Mouse (Mus musculus): Measurements from ENCODE around the gene Zfyve1. TPM values are rescaled to one million over a fixed set of nuclear protein-coding genes. Genes with fewer than 3 reads are reported as not detected.
"Not testable (repeated sequence)": the region's sequence is repeated elsewhere in the genome, so short reads cannot be mapped to it uniquely, and the experiment has no call there.

Gene Zfyve1
- polyA plus RNA-seq, 1 experiment from 2014 or later = 37.0 TPM

GRCm38 (mm10) chr12:83606411-83606810, 9.4 kb upstream of the Zfyve1 start:
- H3K4me3 ChIP-seq; H3K9ac ChIP-seq (replicated peaks); H3K27ac ChIP-seq (replicated peaks); H3K27me3 ChIP-seq; H3K4me2 ChIP-seq (replicated peaks); H3K9me3 ChIP-seq; H3K36me3 ChIP-seq; H3K4me1 ChIP-seq; ATAC-seq (ENCODE audit: low FRiP score, low read depth): not testable (repeated sequence)
- 73% methylated on average over 2 of the region's 2 CpGs for WGBS

DNA sequence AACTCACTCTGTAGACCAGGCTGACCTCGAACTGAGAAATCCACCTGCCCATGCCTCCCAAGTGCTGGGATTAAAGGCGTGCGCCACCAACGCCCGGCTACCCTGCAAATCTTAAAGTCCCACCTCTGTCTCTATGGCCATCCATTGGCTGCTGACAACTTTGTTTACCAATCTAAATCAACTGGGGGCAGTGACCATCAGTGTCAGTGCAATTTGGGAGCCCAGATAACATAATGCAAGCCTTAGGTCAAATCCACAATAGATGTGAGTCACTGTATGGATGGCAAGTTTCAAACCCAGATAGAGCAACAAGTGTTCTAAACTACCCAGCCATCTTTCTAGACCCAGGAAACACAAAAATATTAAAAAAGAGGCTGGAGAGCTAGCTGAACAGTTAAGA, 5.3 kb upstream of the Zfyve1 start:
- Histone ChIP-seq H3K4me2 (replicated peaks) (no peak overlapping the region), H3K27me3 (no peaks in the 10 kb centered on the region), H3K9ac (replicated peaks) (no peak overlapping the region), H3K9me3 (no peaks in the 10 kb centered on the region), H3K36me3 (no peaks in the 10 kb centered on the region), H3K27ac (replicated peaks) (no peak overlapping the region), H3K4me1 (no peaks in the 10 kb centered on the region), H3K4me3 (no peak overlapping the region)
- ATAC-seq (ENCODE audit: low FRiP score, low read depth) = no peak
- 83% methylated on average over 5 of the region's 5 CpGs for WGBS

GRCm38 (mm10) chr12:83597881-83598280, 859 bp upstream of the Zfyve1 start:
- Histone ChIP-seq H3K4me3 (no peak overlapping the region), H3K9me3 (no peaks in the 10 kb centered on the region), H3K4me1 (peaks cover 24% of the 10 kb centered on the region), H3K27ac (replicated peaks) (no peak overlapping the region), H3K36me3 (peaks cover 18% of the 10 kb centered on the region), H3K4me2 (replicated peaks) (no peak overlapping the region), H3K9ac (replicated peaks) (no peak overlapping the region), H3K27me3 (no peaks in the 10 kb centered on the region)
- no peak for ATAC-seq (ENCODE audit: low FRiP score, low read depth)
- WGBS = 85% methylated on average over 2 of the region's 2 CpGs

GRCm38 (mm10) chr12:83596191-83596954, 649 bp downstream of the Zfyve1 start:
- Histone ChIP-seq H3K4me2 (replicated peaks) (peak overlapping the region; percentile 78), H3K36me3 (peaks cover 32% of the 10 kb centered on the region), H3K9ac (replicated peaks) (peak overlapping the region; percentile 98), H3K27ac (replicated peaks) (peak overlapping the region; percentile 94), H3K9me3 (no peaks in the 10 kb centered on the region), H3K4me3 (peak overlapping the region; percentile 92), H3K4me1 (peaks cover 24% of the 10 kb centered on the region), H3K27me3 (no peaks in the 10 kb centered on the region)
- ATAC-seq (ENCODE audit: low FRiP score, low read depth) = no peak
- WGBS = 7% methylated on average over 16 of the region's 20 CpGs

DNA sequence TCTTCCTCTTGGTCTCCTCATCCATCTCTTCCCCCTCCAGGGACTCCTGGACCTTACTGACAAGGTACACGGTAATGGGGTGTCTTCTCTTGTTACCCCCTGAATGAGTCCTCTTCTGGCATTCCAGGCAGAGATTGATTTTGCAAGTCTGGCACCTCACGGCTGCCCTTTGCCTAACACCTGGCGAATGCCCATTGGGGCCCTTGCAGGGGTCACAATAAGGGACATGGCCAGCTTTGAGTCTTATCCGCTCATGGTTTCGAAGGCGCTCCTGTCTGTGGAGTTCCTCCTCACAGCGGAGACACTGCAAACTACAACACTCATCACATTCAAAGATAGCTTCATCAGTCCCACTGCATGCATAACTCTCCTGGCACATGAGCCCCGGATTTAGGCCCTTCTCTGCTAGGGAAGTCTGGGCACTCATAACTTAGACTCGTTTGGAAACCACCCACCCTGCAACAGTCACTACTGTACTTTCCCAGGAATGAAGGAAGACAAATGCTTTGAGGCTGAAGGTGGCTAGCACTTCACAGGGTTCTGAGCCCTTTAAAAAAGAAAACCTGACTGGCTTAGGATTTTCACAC, 2.5 kb downstream of the Zfyve1 start:
- ATAC-seq (ENCODE audit: low FRiP score, low read depth) = no peak
- H3K4me3 ChIP-seq = no peak overlapping the region
- peaks cover 24% of the 10 kb centered on the region for H3K4me1 ChIP-seq
- H3K36me3 ChIP-seq = peaks cover 47% of the 10 kb centered on the region
- no peaks in the 10 kb centered on the region for H3K9me3 ChIP-seq
- H3K27me3 ChIP-seq = no peaks in the 10 kb centered on the region
- peak overlapping the region; percentile 8; the same call in 1 of the 2 replicates for H3K4me2 ChIP-seq (replicated peaks)
- H3K9ac ChIP-seq (replicated peaks) = no peak overlapping the region
- 94% methylated on average over 9 of the region's 9 CpGs for WGBS
- H3K27ac ChIP-seq (replicated peaks) = no peak overlapping the region

DNA sequence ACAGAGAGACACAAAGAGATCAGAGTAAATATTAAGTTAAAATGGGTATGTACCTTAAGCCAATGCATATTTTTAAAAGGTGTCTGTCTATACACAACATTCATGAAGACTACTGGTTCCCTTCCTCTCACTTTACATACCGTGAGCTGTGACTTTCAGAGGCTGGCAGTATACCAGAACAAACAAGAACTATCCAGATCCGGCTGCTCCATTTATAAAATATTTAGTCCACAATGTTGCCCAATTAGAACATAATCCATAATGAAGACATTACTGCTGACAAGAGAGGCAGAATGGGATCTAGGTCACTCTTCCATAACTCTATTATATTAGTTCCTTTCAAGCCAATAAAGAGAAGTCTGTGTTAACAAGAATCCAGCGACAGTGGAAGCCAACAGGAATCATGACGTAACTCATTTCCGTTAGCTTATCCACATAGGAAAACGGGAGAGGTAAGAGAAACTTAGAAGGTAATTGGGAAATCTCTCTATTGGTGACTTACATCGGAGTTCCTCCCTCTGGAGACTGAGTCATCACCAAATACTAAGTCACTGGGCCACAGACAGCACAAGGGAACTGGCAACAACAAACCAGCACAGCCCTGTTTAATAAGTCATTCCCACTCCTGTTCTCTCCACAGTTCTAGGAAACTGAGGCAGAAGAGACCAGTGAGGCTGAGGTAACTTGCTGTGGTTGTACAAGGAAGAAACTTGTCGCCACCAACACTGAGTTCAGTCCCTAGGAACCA, 5.1 kb downstream of the Zfyve1 start:
- Histone ChIP-seq H3K4me3 (no peak overlapping the region), H3K27me3 (no peaks in the 10 kb centered on the region), H3K27ac (replicated peaks) (no peak overlapping the region), H3K36me3 (peaks cover 73% of the 10 kb centered on the region), H3K4me1 (peaks cover 24% of the 10 kb centered on the region), H3K4me2 (replicated peaks) (no peak overlapping the region), H3K9ac (replicated peaks) (no peak overlapping the region), H3K9me3 (no peaks in the 10 kb centered on the region)
- 90% methylated on average over 8 of the region's 8 CpGs for WGBS
- no peak for ATAC-seq (ENCODE audit: low FRiP score, low read depth)

DNA sequence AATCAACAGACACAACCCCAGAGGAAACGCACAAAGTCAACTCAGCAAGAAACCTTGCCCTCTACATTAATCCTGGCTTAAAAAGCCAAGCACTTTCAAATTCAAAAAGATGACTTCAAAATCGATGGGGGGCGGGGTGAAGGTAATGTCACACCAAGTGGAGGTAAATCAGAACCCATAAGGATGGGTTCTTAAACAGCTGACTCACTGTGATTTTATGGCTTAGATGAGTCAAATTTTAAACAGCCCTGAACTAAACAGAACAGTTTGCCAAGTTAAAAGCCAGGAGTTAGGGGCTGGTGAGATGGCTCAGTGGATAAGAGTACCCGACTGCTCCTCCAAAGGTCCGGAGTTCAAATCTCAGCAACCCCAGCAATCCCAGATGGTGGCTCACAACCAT, 10.4 kb downstream of the Zfyve1 start:
- peaks cover 4% of the 10 kb centered on the region; the same call in 1 of the 2 replicates for H3K4me1 ChIP-seq

DNA sequence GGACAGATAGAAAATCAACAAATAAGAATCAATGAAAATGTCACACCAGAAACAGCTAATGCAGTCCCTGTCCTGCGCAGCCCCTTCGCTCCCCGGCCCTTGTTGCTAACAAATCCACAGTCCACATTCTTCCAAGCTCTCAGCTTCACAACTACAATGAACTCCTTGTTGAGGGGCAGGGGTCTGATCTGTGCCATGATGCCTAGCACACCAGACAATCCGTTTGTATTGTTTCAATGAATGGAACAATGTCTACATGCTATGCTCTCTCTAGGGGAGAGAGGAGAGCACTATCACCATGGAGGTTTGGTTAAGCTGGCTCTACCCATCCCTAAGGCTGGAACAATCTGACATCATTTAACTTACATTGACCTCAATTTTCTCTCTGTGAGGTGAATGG, 14.3 kb downstream of the Zfyve1 start:
- Histone ChIP-seq H3K36me3 (peaks cover 39% of the 10 kb centered on the region), H3K4me1 (peaks cover 13% of the 10 kb centered on the region; the same call in 1 of the 2 replicates), H3K9ac (replicated peaks) (no peak overlapping the region), H3K4me2 (replicated peaks) (no peak overlapping the region), H3K27ac (replicated peaks) (no peak overlapping the region), H3K27me3 (no peaks in the 10 kb centered on the region), H3K9me3 (no peaks in the 10 kb centered on the region), H3K4me3 (no peak overlapping the region)
- no peak for ATAC-seq (ENCODE audit: low FRiP score, low read depth)
- WGBS = 81% methylated on average over 4 of the region's 4 CpGs

More for the DNA sequence above, 10.4 kb downstream of the Zfyve1 start:
- WGBS = 92% methylated on average over 5 of the region's 5 CpGs
- Histone ChIP-seq H3K9me3 (no peaks in the 10 kb centered on the region), H3K4me2 (replicated peaks) (no peak overlapping the region), H3K9ac (replicated peaks) (no peak overlapping the region), H3K27ac (replicated peaks) (no peak overlapping the region), H3K36me3 (peaks cover 70% of the 10 kb centered on the region), H3K27me3 (no peaks in the 10 kb centered on the region), H3K4me3 (no peak overlapping the region)
- no peak for ATAC-seq (ENCODE audit: low FRiP score, low read depth)

- Histone ChIP-seq H3K27ac (replicated peaks) (no peak overlapping the region), H3K4me3 (no peak overlapping the region), H3K9me3 (no peaks in the 10 kb centered on the region), H3K9ac (replicated peaks) (no peak overlapping the region), H3K4me1 (peaks cover 13% of the 10 kb centered on the region; the same call in 1 of the 2 replicates), H3K4me2 (replicated peaks) (no peak overlapping the region), H3K36me3 (peaks cover 37% of the 10 kb centered on the region), H3K27me3 (no peaks in the 10 kb centered on the region)
- no peak for ATAC-seq (ENCODE audit: low FRiP score, low read depth)
- WGBS = 78% methylated on average over 4 of the region's 4 CpGs
Measured at GRCm38 (mm10) chr12:83582106-83582505, 14.9 kb downstream of the Zfyve1 start.

DNA sequence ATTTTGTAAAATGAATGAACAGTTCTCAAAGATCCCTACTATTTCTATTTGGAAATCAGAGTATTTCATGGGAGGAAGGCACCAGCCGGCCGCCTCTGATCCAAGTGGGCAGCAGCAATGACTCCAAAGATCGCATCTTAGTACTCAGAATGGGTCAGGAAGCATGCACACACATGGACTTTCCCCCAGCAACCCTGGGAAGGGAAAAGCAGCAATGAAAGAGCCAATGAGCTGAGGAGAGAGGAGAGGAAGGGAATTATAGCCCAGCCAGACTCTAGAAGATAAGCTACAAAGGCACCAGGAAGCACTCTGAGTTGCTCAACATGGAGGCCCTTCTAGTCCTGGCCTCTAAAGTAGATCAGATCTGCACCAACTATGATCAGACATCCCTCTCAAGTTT, 16.7 kb downstream of the Zfyve1 start:
- Histone ChIP-seq H3K4me2 (replicated peaks) (no peak overlapping the region), H3K4me1 (peaks cover 13% of the 10 kb centered on the region; the same call in 1 of the 2 replicates), H3K36me3 (peaks cover 39% of the 10 kb centered on the region), H3K9me3 (no peaks in the 10 kb centered on the region), H3K27me3 (no peaks in the 10 kb centered on the region), H3K4me3 (no peak overlapping the region), H3K9ac (replicated peaks) (no peak overlapping the region), H3K27ac (replicated peaks) (no peak overlapping the region)
- 95% methylated on average over 3 of the region's 3 CpGs for WGBS
- ATAC-seq (ENCODE audit: low FRiP score, low read depth) = no peak

GRCm38 (mm10) chr12:83578896-83579569, 18.0 kb downstream of the Zfyve1 start:
- H3K4me3 ChIP-seq = no peak overlapping the region
- no peaks in the 10 kb centered on the region for H3K9me3 ChIP-seq
- no peak for ATAC-seq (ENCODE audit: low FRiP score, low read depth)
- H3K4me2 ChIP-seq (replicated peaks) = no peak overlapping the region
- 55% methylated on average over 3 of the region's 3 CpGs for WGBS
- peaks cover 13% of the 10 kb centered on the region; the same call in 1 of the 2 replicates for H3K4me1 ChIP-seq
- H3K27me3 ChIP-seq = no peaks in the 10 kb centered on the region
- no peak overlapping the region for H3K9ac ChIP-seq (replicated peaks)
- no peak overlapping the region for H3K27ac ChIP-seq (replicated peaks)
- peaks cover 44% of the 10 kb centered on the region for H3K36me3 ChIP-seq
